ENCODE assay signal across 1 mouse cellular context in the genomic region with DNA sequence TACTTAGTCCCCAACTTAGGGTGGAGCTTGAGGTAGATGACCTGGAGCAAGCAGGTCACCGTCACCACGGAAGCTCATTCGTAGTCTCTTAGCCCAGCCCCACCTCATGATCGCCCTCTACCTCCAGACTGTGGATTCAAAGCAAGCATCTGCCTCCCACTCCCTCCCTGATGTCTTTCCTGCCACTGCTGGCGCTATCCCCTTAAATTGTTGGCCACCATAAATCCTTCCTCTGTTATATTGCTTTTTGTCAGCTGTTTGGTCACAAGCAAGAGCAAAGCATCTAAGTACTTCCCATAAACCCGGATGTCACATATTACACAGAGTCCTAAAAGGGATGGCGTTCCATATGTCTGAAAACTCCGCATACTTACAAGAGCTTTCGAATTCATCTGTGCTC.
TF ChIP-seq lines count a peak whose summit lies in the region.

No protein-coding gene starts in this region.

TF ChIP-seq in ES-E14, 5 proteins besides CTCF, POLR2A, EP300 and RAD21 (continued from another document):
- no peak for TF ChIP-seq CHD2 (IDR thresholded peaks at IDR 0.05; ENCODE audit: low read depth, low read length)
- no peak for TF ChIP-seq MAFK (IDR thresholded peaks at IDR 0.05; ENCODE audit: insufficient read depth, low read depth, low read length)
- no peak for TF ChIP-seq ZNF384 (IDR thresholded peaks at IDR 0.05; ENCODE audit: low read depth, low read length)
- TF ChIP-seq ZC3H11A (IDR thresholded peaks at IDR 0.05; ENCODE audit: borderline replicate concordance, low read depth, low read length) = no peak
